ENCODE assay signal across 17 mouse cellular contexts in genomic region chr7:142342247-142342640, GRCm38 (mm10). TPM values are rescaled to one million over a fixed set of nuclear protein-coding genes. Genes with fewer than 3 reads are reported as not detected.
DNase-seq lines count a peak whose midpoint lies in the region; ATAC-seq lines count a peak whose summit lies in the region.
"Had no signal": no experiment of that assay in that cellular context is flagged by ENCODE, and none has a peak within 500 bp of the region (broad histone marks: within the 10 kb centered on the region; RNA-seq: fewer than 3 reads in every experiment).

No protein-coding gene starts in this region.

- no peaks in the 10 kb centered on the region for H3K36me3 ChIP-seq in heart, embryonic 13.5 days
- no peaks in the 10 kb centered on the region for H3K36me3 ChIP-seq in liver, embryonic 15.5 days (replicated peaks)
- H3K36me3 ChIP-seq in liver, embryonic 16.5 days (ENCODE audit: control insufficient read depth, insufficient read depth) = no peaks in the 10 kb centered on the region
- no peaks in the 10 kb centered on the region for H3K36me3 ChIP-seq in stomach, embryonic 16.5 days (ENCODE audit: control insufficient read depth, insufficient read depth, low read length)
- no peaks in the 10 kb centered on the region for H3K36me3 ChIP-seq in midbrain, embryonic 10.5 days
- H3K36me3 ChIP-seq: limb, embryonic 13.5 days had no signal

- no peak overlapping the region for H3K4me3 ChIP-seq in heart, embryonic 13.5 days
- H3K4me3 ChIP-seq in liver, embryonic 15.5 days (replicated peaks) = no peak overlapping the region
- H3K4me3 ChIP-seq in liver, embryonic 16.5 days (ENCODE audit: low read depth, low read length) = no peak overlapping the region
- H3K4me3 ChIP-seq in stomach, embryonic 16.5 days (replicated peaks; ENCODE audit: low read length) = no peak overlapping the region
- H3K4me3 ChIP-seq in midbrain, embryonic 10.5 days = no peak overlapping the region
- H3K4me3 ChIP-seq: limb, embryonic 13.5 days had no signal

- H3K9me3 ChIP-seq in heart, embryonic 13.5 days = no peaks in the 10 kb centered on the region
- no peaks in the 10 kb centered on the region for H3K9me3 ChIP-seq in liver, embryonic 15.5 days (replicated peaks)
- H3K9me3 ChIP-seq in liver, embryonic 16.5 days (replicated peaks; ENCODE audit: control insufficient read depth, low read length) = no peaks in the 10 kb centered on the region
- no peaks in the 10 kb centered on the region for H3K9me3 ChIP-seq in stomach, embryonic 16.5 days (replicated peaks; ENCODE audit: control insufficient read depth, low read length)
- H3K9me3 ChIP-seq in midbrain, embryonic 10.5 days (replicated peaks) = no peaks in the 10 kb centered on the region
- H3K9me3 ChIP-seq: limb, embryonic 13.5 days had no signal

- no peak for DNase-seq in heart, adult 8-10 months (ENCODE audit: low spot score)
- DNase-seq in liver = no peak
- DNase-seq in midbrain, embryonic 10.5 days (ENCODE audit: low spot score) = no peak
- no peak for DNase-seq in layer of hippocampus, adult 11-12 months (ENCODE audit: low spot score)
- DNase-seq: cerebellum, adult 9-10 months; gastrocnemius, postnatal 36 days; heart, postnatal 4 days; kidney, postnatal 25 days; retina, postnatal 1 day had no signal

- ATAC-seq in heart, embryonic 13.5 days (ENCODE audit: extremely low read depth, insufficient number of reproducible peaks, low FRiP score, low TSS enrichment) = no peak
- peak; percentile 10; the same call in 1 of the 2 replicates for ATAC-seq in liver, embryonic 15.5 days (ENCODE audit: insufficient read depth)
- no peak for ATAC-seq in liver, embryonic 16.5 days (ENCODE audit: low read depth)
- no peak for ATAC-seq in stomach, embryonic 16.5 days (ENCODE audit: insufficient read depth, low FRiP score)
- ATAC-seq: Patski had no signal

- peak overlapping the region; percentile 53; the same call in 1 of the 2 replicates for H3K27ac ChIP-seq in heart, embryonic 13.5 days (replicated peaks)
- H3K27ac ChIP-seq in liver, embryonic 15.5 days (replicated peaks) = peak overlapping the region; percentile 29; the same call in 1 of the 2 replicates
- H3K27ac ChIP-seq in liver, embryonic 16.5 days (ENCODE audit: low read length) = peak overlapping the region; percentile 6; the same call in 1 of the 2 replicates
- peak overlapping the region; percentile 76 for H3K27ac ChIP-seq in stomach, embryonic 16.5 days (ENCODE audit: low read length)
- no peak overlapping the region for H3K27ac ChIP-seq in midbrain, embryonic 10.5 days (replicated peaks)
- H3K27ac ChIP-seq: limb, embryonic 13.5 days had no signal

- WGBS in heart, embryonic 13.5 days = 71% methylated on average over 3 of the region's 3 CpGs
- 41% methylated on average over 3 of the region's 3 CpGs for WGBS in liver, embryonic 15.5 days (ENCODE audit: insufficient replicate concordance)
- WGBS in liver, embryonic 16.5 days (ENCODE audit: insufficient replicate concordance) = 45% methylated on average over 3 of the region's 3 CpGs
- WGBS in stomach, embryonic 16.5 days = 53% methylated on average over 3 of the region's 3 CpGs
- WGBS in midbrain, embryonic 10.5 days = 77% methylated on average over 3 of the region's 3 CpGs

- H3K9ac ChIP-seq in heart, embryonic 13.5 days = no peak overlapping the region
- H3K9ac ChIP-seq in liver, embryonic 15.5 days = no peak overlapping the region
- H3K9ac ChIP-seq in liver, embryonic 16.5 days (ENCODE audit: low read depth, low read length) = no peak overlapping the region
- 0 out of 2 replicates have a peak overlapping the region, but pooled peaks have one; percentile 38 for H3K9ac ChIP-seq in stomach, embryonic 16.5 days (ENCODE audit: low read length)

- H3K4me2 ChIP-seq in heart, embryonic 13.5 days = no peak overlapping the region
- no peak overlapping the region for H3K4me2 ChIP-seq in liver, embryonic 15.5 days
- no peak overlapping the region for H3K4me2 ChIP-seq in liver, embryonic 16.5 days (ENCODE audit: low read depth, low read length)
- no peak overlapping the region for H3K4me2 ChIP-seq in stomach, embryonic 16.5 days (ENCODE audit: low read depth, low read length)
- H3K4me2 ChIP-seq: limb, embryonic 13.5 days had no signal

- H3K4me1 ChIP-seq in heart, embryonic 13.5 days = peaks cover 23% of the 10 kb centered on the region
- peaks cover 31% of the 10 kb centered on the region for H3K4me1 ChIP-seq in liver, embryonic 15.5 days (replicated peaks)
- H3K4me1 ChIP-seq in liver, embryonic 16.5 days (ENCODE audit: control insufficient read depth, low read depth, low read length) = peaks cover 15% of the 10 kb centered on the region
- peaks cover 8% of the 10 kb centered on the region; the same call in 1 of the 2 replicates for H3K4me1 ChIP-seq in stomach, embryonic 16.5 days (ENCODE audit: control insufficient read depth, insufficient read depth, low read length)
- H3K4me1 ChIP-seq in midbrain, embryonic 10.5 days = 0 out of 2 replicates have a peak, but pooled peaks cover 4% of the 10 kb centered on the region

- no peaks in the 10 kb centered on the region for H3K27me3 ChIP-seq in heart, embryonic 13.5 days (replicated peaks)
- no peaks in the 10 kb centered on the region for H3K27me3 ChIP-seq in liver, embryonic 15.5 days
- no peaks in the 10 kb centered on the region for H3K27me3 ChIP-seq in liver, embryonic 16.5 days (ENCODE audit: control insufficient read depth, insufficient read depth, low read depth, low read length)
- no peaks in the 10 kb centered on the region for H3K27me3 ChIP-seq in stomach, embryonic 16.5 days (ENCODE audit: control insufficient read depth, insufficient read depth, low read length)
- H3K27me3 ChIP-seq in midbrain, embryonic 10.5 days (ENCODE audit: low read depth, poor library complexity, severe bottlenecking) = peaks cover 6% of the 10 kb centered on the region; the same call in 1 of the 2 replicates
- H3K27me3 ChIP-seq: limb, embryonic 13.5 days; Patski had no signal

RNA-seq across cellular contexts. Expression of gene Ifitm10, which starts 31.3 kb away (rescaled TPM):
- polyA plus RNA-seq in heart, embryonic 13.5 days (2015; fragmentation: Nextera tagmentation; extraction: Ambion mirVana) = 6.5 and 7.5 TPM in 2 replicates
- total RNA-seq in heart, adult 8-10 months (2022) = 1 to 10 TPM; 2.4 to 4.7 (median 3.4) TPM
- 1.9 and 2.1 TPM in 2 replicates for polyA plus RNA-seq in liver, embryonic 15.5 days (2015; fragmentation: Nextera tagmentation; extraction: Ambion mirVana)
- 1.6 and 2.0 TPM in 2 replicates for polyA plus RNA-seq in liver, embryonic 16.5 days (2015; fragmentation: Nextera tagmentation; extraction: Ambion mirVana)
- 3.7 and 5.2 TPM in 2 replicates for polyA plus RNA-seq in stomach, embryonic 16.5 days (2015; fragmentation: Nextera tagmentation; extraction: Ambion mirVana)
- polyA plus RNA-seq in midbrain, embryonic 10.5 days (2016; fragmentation: Nextera tagmentation; extraction: Ambion mirVana) = 0.41 and 0.50 TPM in 2 replicates

RNA-seq across cellular contexts. Expression of gene Krtap5-4, which starts 38.9 kb away (rescaled TPM):
- polyA plus RNA-seq in heart, embryonic 13.5 days (2015; fragmentation: Nextera tagmentation; extraction: Ambion mirVana) = not detected in 2 replicates
- not detected for total RNA-seq in heart, adult 8-10 months (2022)
- polyA plus RNA-seq in liver, embryonic 15.5 days (2015; fragmentation: Nextera tagmentation; extraction: Ambion mirVana) = not detected in 2 replicates
- polyA plus RNA-seq in liver, embryonic 16.5 days (2015; fragmentation: Nextera tagmentation; extraction: Ambion mirVana) = not detected in 2 replicates
- not detected in 2 replicates for polyA plus RNA-seq in stomach, embryonic 16.5 days (2015; fragmentation: Nextera tagmentation; extraction: Ambion mirVana)
- polyA plus RNA-seq in midbrain, embryonic 10.5 days (2016; fragmentation: Nextera tagmentation; extraction: Ambion mirVana) = not detected in 2 replicates
- total RNA-seq: gastrocnemius, postnatal 36 days; heart, postnatal 4 days had no signal
- polyA plus RNA-seq: frontal cortex, adult 2 months; limb, embryonic 13.5 days; neural tube, embryonic 14.5 days; Patski had no signal

RNA-seq across cellular contexts. Expression of gene Gm49369, which starts 40.2 kb away (rescaled TPM):
- 2.3 TPM in 1 of 2 replicates, not detected in the other for polyA plus RNA-seq in heart, embryonic 13.5 days (2015; fragmentation: Nextera tagmentation; extraction: Ambion mirVana)
- 10 to 100 TPM in 1 of 4 experiments, 1 to 10 TPM in 2, under 1 TPM in 1; 0.63 to 14.1 (median 6.3) TPM for total RNA-seq in heart, adult 8-10 months (2022)
- 0.54 and 0.78 TPM in 2 replicates for polyA plus RNA-seq in liver, embryonic 15.5 days (2015; fragmentation: Nextera tagmentation; extraction: Ambion mirVana)
- 1.4 and 1.8 TPM in 2 replicates for polyA plus RNA-seq in liver, embryonic 16.5 days (2015; fragmentation: Nextera tagmentation; extraction: Ambion mirVana)
- polyA plus RNA-seq in stomach, embryonic 16.5 days (2015; fragmentation: Nextera tagmentation; extraction: Ambion mirVana) = 0.96 TPM in 1 of 2 replicates, not detected in the other
- 0.75 TPM in 1 of 2 replicates, not detected in the other for polyA plus RNA-seq in midbrain, embryonic 10.5 days (2016; fragmentation: Nextera tagmentation; extraction: Ambion mirVana)
- polyA plus RNA-seq: limb, embryonic 13.5 days had no signal

RNA-seq across cellular contexts. Expression of gene Krtap5-1, which starts 45.3 kb away (rescaled TPM):
- not detected in 2 replicates for polyA plus RNA-seq in heart, embryonic 13.5 days (2015; fragmentation: Nextera tagmentation; extraction: Ambion mirVana)
- total RNA-seq in heart, adult 8-10 months (2022) = not detected
- polyA plus RNA-seq in liver, embryonic 15.5 days (2015; fragmentation: Nextera tagmentation; extraction: Ambion mirVana) = not detected in 2 replicates
- polyA plus RNA-seq in liver, embryonic 16.5 days (2015; fragmentation: Nextera tagmentation; extraction: Ambion mirVana) = not detected in 2 replicates
- not detected in 2 replicates for polyA plus RNA-seq in stomach, embryonic 16.5 days (2015; fragmentation: Nextera tagmentation; extraction: Ambion mirVana)
- polyA plus RNA-seq in midbrain, embryonic 10.5 days (2016; fragmentation: Nextera tagmentation; extraction: Ambion mirVana) = not detected in 2 replicates
- total RNA-seq: gastrocnemius, postnatal 36 days; heart, postnatal 4 days had no signal
- polyA plus RNA-seq: frontal cortex, adult 2 months; limb, embryonic 13.5 days; neural tube, embryonic 14.5 days; Patski had no signal

RNA-seq across cellular contexts. Expression of gene Ctsd, which starts 45.6 kb away (rescaled TPM):
- 443 and 485 TPM in 2 replicates for polyA plus RNA-seq in heart, embryonic 13.5 days (2015; fragmentation: Nextera tagmentation; extraction: Ambion mirVana)
- total RNA-seq in heart, adult 8-10 months (2022) = 1,000 to 10,000 TPM; 1,038 to 1,126 (median 1,089) TPM
- 377 and 446 TPM in 2 replicates for polyA plus RNA-seq in liver, embryonic 15.5 days (2015; fragmentation: Nextera tagmentation; extraction: Ambion mirVana)
- polyA plus RNA-seq in liver, embryonic 16.5 days (2015; fragmentation: Nextera tagmentation; extraction: Ambion mirVana) = 408 and 415 TPM in 2 replicates
- 451 and 599 TPM in 2 replicates for polyA plus RNA-seq in stomach, embryonic 16.5 days (2015; fragmentation: Nextera tagmentation; extraction: Ambion mirVana)
- polyA plus RNA-seq in midbrain, embryonic 10.5 days (2016; fragmentation: Nextera tagmentation; extraction: Ambion mirVana) = 145 and 171 TPM in 2 replicates
